Mouse (Mus musculus): ENCODE data around the gene Kcne3. TPM values are rescaled to one million over a fixed set of nuclear protein-coding genes. Genes with fewer than 3 reads are reported as not detected.

The Kcne3 gene
- polyA plus RNA-seq, 1 experiment from 2014 or later: 1.6 TPM

GRCm38 (mm10) chr7:100187601-100188000, 11.3 kb downstream of the Kcne3 start:
- no peak for ATAC-seq (ENCODE audit: low FRiP score, low read depth)
- H3K27me3 ChIP-seq (replicated peaks): no peaks in the 10 kb centered on the region
- H3K36me3 ChIP-seq: no peaks in the 10 kb centered on the region
- H3K4me3 ChIP-seq: no peak overlapping the region
- 28% methylated on average over 7 of the region's 7 CpGs for WGBS
- H3K9me3 ChIP-seq: no peaks in the 10 kb centered on the region
- no peak overlapping the region for H3K27ac ChIP-seq
- H3K9ac ChIP-seq: no peak overlapping the region
- H3K4me2 ChIP-seq (replicated peaks): no peak overlapping the region
- no peaks in the 10 kb centered on the region for H3K4me1 ChIP-seq

GRCm38 (mm10) chr7:100190167-100190566, 13.9 kb downstream of the Kcne3 start:
- Histone ChIP-seq H3K4me2 (replicated peaks) (no peak overlapping the region), H3K36me3 (no peaks in the 10 kb centered on the region), H3K9me3 (no peaks in the 10 kb centered on the region), H3K9ac (no peak overlapping the region), H3K27ac (no peak overlapping the region), H3K4me3 (no peak overlapping the region), H3K27me3 (replicated peaks) (no peaks in the 10 kb centered on the region), H3K4me1 (no peaks in the 10 kb centered on the region)
- no peak for ATAC-seq (ENCODE audit: low FRiP score, low read depth)
- WGBS: 33% methylated on average over 4 of the region's 4 CpGs

- Histone ChIP-seq H3K9ac (no peak overlapping the region), H3K9me3 (no peaks in the 10 kb centered on the region), H3K4me1 (no peaks in the 10 kb centered on the region), H3K36me3 (no peaks in the 10 kb centered on the region), H3K27ac (no peak overlapping the region), H3K4me2 (replicated peaks) (no peak overlapping the region), H3K27me3 (replicated peaks) (no peaks in the 10 kb centered on the region), H3K4me3 (no peak overlapping the region)
- ATAC-seq (ENCODE audit: low FRiP score, low read depth): no peak
- 9% methylated on average over 4 of the region's 4 CpGs for WGBS
These were observed 14.5 kb downstream of the Kcne3 start for GRCm38 (mm10) chr7:100190778-100191177.

- 88% methylated on average over 3 of the region's 3 CpGs for WGBS
- no peak for ATAC-seq (ENCODE audit: low FRiP score, low read depth)
- Histone ChIP-seq H3K27ac (no peak overlapping the region), H3K9me3 (no peaks in the 10 kb centered on the region), H3K27me3 (replicated peaks) (no peaks in the 10 kb centered on the region), H3K4me1 (no peaks in the 10 kb centered on the region), H3K9ac (no peak overlapping the region), H3K36me3 (no peaks in the 10 kb centered on the region), H3K4me3 (no peak overlapping the region), H3K4me2 (replicated peaks) (no peak overlapping the region)
These were observed 24.9 kb downstream of the Kcne3 start for GRCm38 (mm10) chr7:100201191-100201590.

- Histone ChIP-seq H3K27me3 (replicated peaks) (no peaks in the 10 kb centered on the region), H3K27ac (no peak overlapping the region), H3K4me3 (no peak overlapping the region), H3K9ac (no peak overlapping the region), H3K36me3 (no peaks in the 10 kb centered on the region), H3K9me3 (no peaks in the 10 kb centered on the region), H3K4me1 (no peaks in the 10 kb centered on the region), H3K4me2 (replicated peaks) (no peak overlapping the region)
- WGBS: 60% methylated on average over 3 of the region's 3 CpGs
- ATAC-seq (ENCODE audit: low FRiP score, low read depth): no peak
These were observed 27.3 kb downstream of the Kcne3 start for GRCm38 (mm10) chr7:100203616-100204015.

- H3K4me3 ChIP-seq: no peak overlapping the region
- H3K4me2 ChIP-seq (replicated peaks): no peak overlapping the region
- H3K9ac ChIP-seq: no peak overlapping the region
- H3K4me1 ChIP-seq: no peaks in the 10 kb centered on the region
- no peak overlapping the region for H3K27ac ChIP-seq
- H3K9me3 ChIP-seq: no peaks in the 10 kb centered on the region
- no peak for ATAC-seq (ENCODE audit: low FRiP score, low read depth)
- 66% methylated on average over 6 of the region's 6 CpGs for WGBS
- no peaks in the 10 kb centered on the region for H3K36me3 ChIP-seq
- no peaks in the 10 kb centered on the region for H3K27me3 ChIP-seq (replicated peaks)
These were observed 28.6 kb downstream of the Kcne3 start for GRCm38 (mm10) chr7:100204871-100205270.

GRCm38 (mm10) chr7:100206144-100206543, 29.8 kb downstream of the Kcne3 start:
- H3K4me1 ChIP-seq: no peaks in the 10 kb centered on the region
- no peaks in the 10 kb centered on the region for H3K27me3 ChIP-seq (replicated peaks)
- 83% methylated on average over 2 of the region's 2 CpGs for WGBS
- no peak overlapping the region for H3K4me3 ChIP-seq
- H3K4me2 ChIP-seq (replicated peaks): no peak overlapping the region
- no peak overlapping the region for H3K9ac ChIP-seq
- H3K27ac ChIP-seq: no peak overlapping the region
- ATAC-seq (ENCODE audit: low FRiP score, low read depth): no peak
- H3K9me3 ChIP-seq: no peaks in the 10 kb centered on the region
- no peaks in the 10 kb centered on the region for H3K36me3 ChIP-seq

GRCm38 (mm10) chr7:100207886-100208285, 31.6 kb downstream of the Kcne3 start:
- no peaks in the 10 kb centered on the region for H3K9me3 ChIP-seq
- no peak overlapping the region for H3K27ac ChIP-seq
- H3K4me2 ChIP-seq (replicated peaks): no peak overlapping the region
- ATAC-seq (ENCODE audit: low FRiP score, low read depth): no peak
- no peak overlapping the region for H3K4me3 ChIP-seq
- H3K36me3 ChIP-seq: no peaks in the 10 kb centered on the region
- H3K27me3 ChIP-seq (replicated peaks): no peaks in the 10 kb centered on the region
- H3K4me1 ChIP-seq: no peaks in the 10 kb centered on the region
- no peak overlapping the region for H3K9ac ChIP-seq

GRCm38 (mm10) chr7:100214310-100214709, 38.0 kb downstream of the Kcne3 start:
- Histone ChIP-seq H3K27me3 (replicated peaks) (no peaks in the 10 kb centered on the region), H3K27ac (no peak overlapping the region), H3K36me3 (no peaks in the 10 kb centered on the region), H3K4me3 (no peak overlapping the region), H3K4me1 (peaks cover 19% of the 10 kb centered on the region), H3K9ac (no peak overlapping the region), H3K9me3 (no peaks in the 10 kb centered on the region), H3K4me2 (replicated peaks) (no peak overlapping the region)
- WGBS: 78% methylated on average over 4 of the region's 4 CpGs
- no peak for ATAC-seq (ENCODE audit: low FRiP score, low read depth)

GRCm38 (mm10) chr7:100215116-100215732, 38.9 kb downstream of the Kcne3 start:
- no peaks in the 10 kb centered on the region for H3K27me3 ChIP-seq (replicated peaks)
- WGBS: 43% methylated on average over 6 of the region's 6 CpGs
- H3K36me3 ChIP-seq: no peaks in the 10 kb centered on the region
- H3K4me3 ChIP-seq: no peak overlapping the region
- H3K4me2 ChIP-seq (replicated peaks): no peak overlapping the region
- H3K9me3 ChIP-seq: no peaks in the 10 kb centered on the region
- H3K9ac ChIP-seq: no peak overlapping the region
- no peak overlapping the region for H3K27ac ChIP-seq
- peaks cover 19% of the 10 kb centered on the region for H3K4me1 ChIP-seq
- no peak for ATAC-seq (ENCODE audit: low FRiP score, low read depth)

- no peaks in the 10 kb centered on the region for H3K36me3 ChIP-seq
- H3K27ac ChIP-seq: no peak overlapping the region
- peak overlapping the region; percentile 43 for H3K4me2 ChIP-seq (replicated peaks)
- 0 out of 2 replicates have a peak overlapping the region, but pooled peaks have one; percentile 9 for H3K4me3 ChIP-seq
- peaks cover 19% of the 10 kb centered on the region for H3K4me1 ChIP-seq
- WGBS: 19% methylated on average over 10 of the region's 10 CpGs
- H3K9me3 ChIP-seq: no peaks in the 10 kb centered on the region
- ATAC-seq (ENCODE audit: low FRiP score, low read depth): no peak
- H3K9ac ChIP-seq: no peak overlapping the region
- no peaks in the 10 kb centered on the region for H3K27me3 ChIP-seq (replicated peaks)
These were observed 39.7 kb downstream of the Kcne3 start for GRCm38 (mm10) chr7:100215976-100216375.

- H3K4me2 ChIP-seq (replicated peaks): no peak overlapping the region
- no peak overlapping the region for H3K4me3 ChIP-seq
- H3K27me3 ChIP-seq (replicated peaks): no peaks in the 10 kb centered on the region
- H3K4me1 ChIP-seq: peaks cover 19% of the 10 kb centered on the region
- ATAC-seq (ENCODE audit: low FRiP score, low read depth): no peak
- no peak overlapping the region for H3K9ac ChIP-seq
- no peaks in the 10 kb centered on the region for H3K9me3 ChIP-seq
- no peaks in the 10 kb centered on the region for H3K36me3 ChIP-seq
- H3K27ac ChIP-seq: no peak overlapping the region
- 75% methylated on average over 9 of the region's 9 CpGs for WGBS
These were observed 40.6 kb downstream of the Kcne3 start for GRCm38 (mm10) chr7:100216601-100217565.

Measured in neural tube, embryonic 12.5 days (tissue).